Mouse (Mus musculus) cerebral cortex, adult 2 months (tissue): Measurements from ENCODE around the gene Gm10234.

Source experiments
- WGBS: fragments of 180-500 bp; shearing (Covaris S2); methylation state at CpG from one replicate; pipeline ENCODE4 v1.1.7; 2018; 5-methylcytosine and 5-hydroxymethylcytosine counted together

Gene Gm10234

DNA sequence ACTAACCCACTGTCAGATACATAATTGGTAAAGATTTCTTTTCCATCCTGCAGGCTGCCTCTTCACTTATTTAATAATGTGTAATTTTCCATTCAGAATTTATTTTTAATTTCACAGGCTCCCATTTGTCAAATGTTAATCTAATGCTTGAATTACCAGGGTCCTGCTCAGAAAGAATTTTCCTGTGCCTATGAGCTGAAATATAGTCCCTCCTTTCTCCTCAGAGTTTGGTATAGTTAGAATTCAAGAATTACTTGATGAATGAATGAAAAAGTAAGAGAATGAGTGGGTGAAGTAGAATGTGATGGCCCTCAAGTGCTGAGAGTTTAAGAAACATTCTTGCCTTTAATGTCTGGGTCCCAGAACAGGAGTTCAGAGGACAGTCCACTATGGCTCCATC, at the start of gene Gm10234:
Gene Gm10234 (plus strand): TSS at position 301 of the 400 bp plus-strand sequence.

GRCm38 (mm10) chr6:95277633-95278032, 44.3 kb upstream of the Gm10234 start:
- WGBS, result 64% methylated on average over 1 of the region's 1 CpGs

- 86% methylated on average over 4 of the region's 4 CpGs for WGBS
These were observed 25.9 kb upstream of the Gm10234 start for GRCm38 (mm10) chr6:95296025-95296424.

- WGBS, result 93% methylated on average over 3 of the region's 3 CpGs
These were observed 23.5 kb upstream of the Gm10234 start for GRCm38 (mm10) chr6:95298387-95298786.

GRCm38 (mm10) chr6:95300658-95301057, 21.3 kb upstream of the Gm10234 start:
- 79% methylated on average over 2 of the region's 2 CpGs for WGBS

- WGBS, result 73% methylated on average over 5 of the region's 5 CpGs
These were observed 9.3 kb downstream of the Gm10234 start for GRCm38 (mm10) chr6:95331191-95331590.

- WGBS, result 58% methylated on average over 6 of the region's 6 CpGs
These were observed 12.9 kb downstream of the Gm10234 start for GRCm38 (mm10) chr6:95334781-95335180.

- 90% methylated on average over 7 of the region's 7 CpGs for WGBS
These were observed 31.1 kb downstream of the Gm10234 start for GRCm38 (mm10) chr6:95353043-95353442.

DNA sequence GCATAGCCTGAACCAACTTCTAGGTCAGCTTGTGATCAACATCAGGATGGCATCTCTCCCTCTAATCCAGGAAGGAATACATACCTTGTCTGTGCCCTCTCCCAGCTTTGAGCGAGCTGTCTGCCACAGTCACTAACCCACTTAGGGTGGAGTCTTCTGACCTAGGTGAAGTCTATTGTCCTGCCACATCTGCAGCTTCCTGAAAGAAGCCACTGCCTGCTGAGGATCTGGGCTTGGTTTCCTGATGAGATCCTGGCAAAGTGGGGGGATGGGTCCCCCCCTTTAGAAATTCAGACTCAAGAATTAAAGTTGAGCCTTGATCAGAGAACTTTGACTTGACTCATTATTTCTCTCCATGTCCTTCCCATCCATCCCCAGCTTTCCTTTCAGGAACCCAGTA, 32.0 kb downstream of the Gm10234 start:
- 94% methylated on average over 1 of the region's 1 CpGs for WGBS

- 21% methylated on average over 5 of the region's 5 CpGs for WGBS
These were observed 38.2 kb downstream of the Gm10234 start for GRCm38 (mm10) chr6:95360084-95360483.

GRCm38 (mm10) chr6:95362707-95363106, 40.8 kb downstream of the Gm10234 start:
- WGBS, result 80% methylated on average over 5 of the region's 5 CpGs

DNA sequence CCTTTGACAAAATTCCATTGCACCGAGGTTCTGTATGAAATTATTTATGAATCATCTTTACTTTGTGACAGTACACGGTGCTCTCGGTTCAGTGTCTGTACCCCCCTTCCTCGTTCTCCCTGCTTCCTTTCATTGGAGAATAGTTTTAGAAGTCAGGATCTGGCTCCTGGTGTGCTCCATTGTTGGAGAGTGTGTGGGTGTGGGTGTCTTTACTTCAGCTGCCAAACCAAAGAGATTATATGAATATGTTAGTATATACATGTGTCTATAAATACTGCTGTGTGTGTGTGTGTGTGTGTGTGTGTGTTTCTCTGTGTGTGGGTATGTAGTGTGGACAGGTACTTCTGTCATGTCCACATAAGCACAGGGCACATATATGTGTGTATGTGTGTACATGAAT, 49.9 kb downstream of the Gm10234 start:
- 35% methylated on average over 4 of the region's 4 CpGs for WGBS
